Mouse (Mus musculus): ENCODE measurements around the gene Cep97. TPM values are rescaled to one million over a fixed set of nuclear protein-coding genes. Genes with fewer than 3 reads are reported as not detected.

Cep97 gene
- total and polyA plus RNA-seq, 3 experiments = 10.7 to 11.1 TPM; not detected in 1

DNA sequence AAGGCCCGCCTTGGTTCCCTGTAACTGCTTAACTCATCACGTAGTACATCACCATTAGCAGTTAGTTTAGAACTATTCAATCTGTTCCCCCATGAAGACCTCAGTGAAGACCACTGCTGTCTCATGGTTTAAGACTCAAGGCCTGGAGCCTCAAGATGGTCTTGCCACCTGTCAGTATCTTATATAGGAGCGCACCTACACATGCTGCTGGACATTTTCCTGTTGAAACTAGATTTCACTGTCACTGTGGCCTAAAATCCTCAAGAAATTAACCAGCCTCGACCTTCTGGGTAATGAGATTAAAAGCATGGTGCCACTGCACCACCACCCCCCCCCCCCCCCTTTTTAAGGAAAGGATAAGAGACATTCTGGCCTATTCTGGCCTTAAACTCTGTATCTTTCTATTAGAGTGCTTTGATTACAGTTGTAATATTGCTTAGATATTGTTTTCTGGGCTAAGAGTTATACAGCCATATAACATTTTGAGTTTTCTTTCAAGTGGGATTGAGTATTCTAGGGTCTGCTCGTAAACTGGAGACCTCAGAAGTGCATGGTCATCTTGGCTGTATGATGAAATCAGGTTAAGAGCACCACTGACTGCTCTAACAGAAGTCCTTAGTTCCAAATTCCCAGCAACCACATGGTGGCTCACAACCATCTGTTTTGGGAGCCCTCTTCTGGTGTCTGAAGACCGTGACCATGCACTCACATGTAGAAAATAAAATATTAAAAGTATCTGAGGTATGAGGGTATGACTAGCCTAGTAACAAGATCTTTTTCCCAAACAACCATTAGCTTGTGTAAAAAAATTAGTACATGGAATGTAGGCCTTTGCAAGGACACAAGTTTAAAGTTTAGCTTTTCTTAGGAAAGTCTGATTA lies 37.3 kb upstream of the Cep97 start (continued):
- TF ChIP-seq CTCF (IDR thresholded peaks at IDR 0.05 in 2 of 3, conservative IDR thresholded peaks at IDR 0.05 in 1 of 3; ENCODE audit: control insufficient read depth in 1 of 3, insufficient read depth in 1 of 3, low read depth in 2 of 3, low read length in 3 of 3, poor library complexity in 1 of 3, severe bottlenecking in 1 of 3) (0 out of 6 replicates have a peak, but pooled peaks of 1 of the 3 experiments have one; percentile 14), ZMIZ1 (IDR thresholded peaks at IDR 0.05; ENCODE audit: low read depth, low read length) (0 out of 2 replicates have a peak, but pooled peaks have one; percentile 42), POLR2AphosphoS5 (IDR thresholded peaks at IDR 0.05; ENCODE audit: borderline replicate concordance, low read depth, low read length) (no peak), HCFC1 (IDR thresholded peaks at IDR 0.05; ENCODE audit: low read depth, low read length) (no peak), RAD21 (IDR thresholded peaks at IDR 0.05; ENCODE audit: low read depth, low read length) (no peak), TBP (IDR thresholded peaks at IDR 0.05; ENCODE audit: low read depth, low read length) (no peak), JUND (IDR thresholded peaks at IDR 0.05; ENCODE audit: low read depth, low read length) (no peak), TCF12 (IDR thresholded peaks at IDR 0.05; ENCODE audit: low read depth, low read length) (no peak), MAX (IDR thresholded peaks at IDR 0.05; ENCODE audit: low read length) (no peak), EP300 (IDR thresholded peaks at IDR 0.05; ENCODE audit: low read depth in 1 of 2, low read length in 2 of 2) (no peak), POLR2AphosphoS2 (IDR thresholded peaks at IDR 0.05; ENCODE audit: low read length) (peak; percentile 5; the same call in 1 of the 2 replicates), POLR2A (IDR thresholded peaks at IDR 0.05; ENCODE audit: control insufficient read depth in 1 of 2, insufficient read depth in 1 of 2, low read depth in 1 of 2, low read length in 2 of 2, poor library complexity in 1 of 2) (peak in 1 of 2 experiments; percentile 49; a peak in 2 of 4 replicates), GABPA (IDR thresholded peaks at IDR 0.05; ENCODE audit: low read depth, low read length) (no peak), MYC (IDR thresholded peaks at IDR 0.05; ENCODE audit: low read depth, low read length) (peak; percentile 71; the same call in 1 of the 2 replicates), GATA1 (IDR thresholded peaks at IDR 0.05; ENCODE audit: low read depth, low read length) (no peak), SIN3A (IDR thresholded peaks at IDR 0.05; ENCODE audit: low read length) (no peak; the same call in 1 of the 2 replicates), ZC3H11A (IDR thresholded peaks at IDR 0.05; ENCODE audit: low read depth, low read length) (no peak), NELFE (IDR thresholded peaks at IDR 0.05; ENCODE audit: low read depth, low read length) (no peak)

DNA sequence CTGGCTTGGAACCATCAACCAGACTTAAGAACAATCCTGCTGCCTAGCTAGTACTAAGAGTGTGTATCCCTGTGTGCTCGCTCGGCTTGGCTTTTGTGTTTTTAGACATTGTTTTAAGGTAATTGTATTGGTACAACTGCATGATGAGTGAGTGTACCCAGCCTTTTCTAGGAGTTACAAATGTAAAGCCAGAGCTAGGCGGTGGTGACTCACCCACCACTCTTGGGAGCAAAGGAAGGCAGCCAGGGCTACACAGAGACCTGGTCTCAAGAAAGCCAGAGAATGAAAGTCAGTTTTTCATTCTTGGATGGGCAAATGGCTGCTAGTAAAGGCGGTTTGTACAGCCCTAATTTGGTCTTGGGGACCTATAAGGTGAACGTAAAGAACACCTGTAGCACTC lies 35.8 kb upstream of the Cep97 start:
- no peak for DNase-seq (ENCODE audit: low read depth, low spot score)
- Histone ChIP-seq H3K79me2 (ENCODE audit: control insufficient read depth, insufficient read depth, low read length, poor library complexity) (peaks cover 44% of the 10 kb centered on the region), H3K9me3 (replicated peaks; ENCODE audit: insufficient read depth, low read length) (no peaks in the 10 kb centered on the region), H3K4me3 (ENCODE audit: control insufficient read depth in 1 of 2, insufficient read depth in 1 of 2, low read depth in 2 of 2, low read length in 2 of 2) (no peak overlapping the region), H3K27me3 (ENCODE audit: control insufficient read depth in 1 of 2, insufficient read depth in 2 of 2, low read length in 2 of 2) (no peaks in the 10 kb centered on the region), H3K9ac (ENCODE audit: control insufficient read depth, low read depth, low read length, poor library complexity, severe bottlenecking) (peak overlapping the region; percentile 15; the same call in 1 of the 2 replicates), H3K36me3 (ENCODE audit: control insufficient read depth in 1 of 2, insufficient read depth in 2 of 2, low read length in 2 of 2) (peaks cover 23 to 55% of the 10 kb centered on the region in 2 experiments), H3K27ac (ENCODE audit: control insufficient read depth, low read depth, low read length) (no peak overlapping the region), H3K4me1 (ENCODE audit: control insufficient read depth in 1 of 2, insufficient read depth in 2 of 2, low read length in 2 of 2) (peaks cover 0 to 19% of the 10 kb centered on the region in 2 experiments)
- no peak for TF ChIP-seq SIN3A (IDR thresholded peaks at IDR 0.05; ENCODE audit: low read length)
- no peak for TF ChIP-seq POLR2AphosphoS5 (IDR thresholded peaks at IDR 0.05; ENCODE audit: borderline replicate concordance, low read depth, low read length)
- TF ChIP-seq MAX (IDR thresholded peaks at IDR 0.05; ENCODE audit: low read length) = no peak
- no peak for TF ChIP-seq ZNF384 (IDR thresholded peaks at IDR 0.05; ENCODE audit: low read depth, low read length)
- TF ChIP-seq ZKSCAN1 (IDR thresholded peaks at IDR 0.05; ENCODE audit: low read depth, low read length) = no peak
- no peak for TF ChIP-seq MYC (IDR thresholded peaks at IDR 0.05; ENCODE audit: low read depth, low read length)

Data from MEL (cell line).